ENCODE assay signal across 17 mouse cellular contexts in genomic region chr11:53853665-53854064, GRCm38 (mm10). TPM values are rescaled to one million over a fixed set of nuclear protein-coding genes. Genes with fewer than 3 reads are reported as not detected.
DNase-seq lines count a peak whose midpoint lies in the region; ATAC-seq and TF ChIP-seq lines count a peak whose summit lies in the region.
"Had no signal": no experiment of that assay in that cellular context is flagged by ENCODE, and none has a peak within 500 bp of the region (broad histone marks: within the 10 kb centered on the region; RNA-seq: fewer than 3 reads in every experiment).

No protein-coding gene starts in this region.

- peak overlapping the region; percentile 28 for H3K4me3 ChIP-seq in gastrocnemius, adult 2 months
- no peak overlapping the region for H3K4me3 ChIP-seq in intestine, embryonic 16.5 days (ENCODE audit: low read length)
- no peak overlapping the region for H3K4me3 ChIP-seq in intestine, embryonic 15.5 days (replicated peaks)
- H3K4me3 ChIP-seq in lung, embryonic 15.5 days = no peak overlapping the region
- no peak overlapping the region for H3K4me3 ChIP-seq in stomach, embryonic 14.5 days (ENCODE audit: low read depth, low read length)
- H3K4me3 ChIP-seq: left cerebral cortex, adult 2 months; limb, embryonic 13.5 days; midbrain, embryonic 10.5 days; myocyte had no signal

- TF ChIP-seq CTCF in gastrocnemius, adult 2 months (IDR thresholded peaks at IDR 0.05) = no peak

- no peak overlapping the region for H3K4me2 ChIP-seq in intestine, embryonic 16.5 days (ENCODE audit: low read depth, low read length)
- no peak overlapping the region for H3K4me2 ChIP-seq in intestine, embryonic 15.5 days (replicated peaks)
- H3K4me2 ChIP-seq in lung, embryonic 15.5 days = 0 out of 2 replicates have a peak overlapping the region, but pooled peaks have one; percentile 11
- H3K4me2 ChIP-seq in stomach, embryonic 14.5 days (replicated peaks; ENCODE audit: low read depth, low read length) = no peak overlapping the region
- H3K4me2 ChIP-seq: hindbrain, embryonic 14.5 days; limb, embryonic 13.5 days had no signal

- no peaks in the 10 kb centered on the region for H3K27me3 ChIP-seq in intestine, embryonic 16.5 days (replicated peaks; ENCODE audit: control insufficient read depth, insufficient read depth, low read length)
- no peaks in the 10 kb centered on the region for H3K27me3 ChIP-seq in intestine, embryonic 15.5 days (replicated peaks)
- H3K27me3 ChIP-seq in lung, embryonic 15.5 days = no peaks in the 10 kb centered on the region
- H3K27me3 ChIP-seq in stomach, embryonic 14.5 days (ENCODE audit: control insufficient read depth, insufficient read depth, low read length) = no peaks in the 10 kb centered on the region

- intact Hi-C loops in gastrocnemius, adult 2 months (cut with DNase I) = no loop called here

- H3K27ac ChIP-seq in gastrocnemius, adult 2 months = peak overlapping the region; percentile 77
- H3K27ac ChIP-seq in intestine, embryonic 16.5 days (ENCODE audit: low read length) = 0 out of 2 replicates have a peak overlapping the region, but pooled peaks have one; percentile 25
- H3K27ac ChIP-seq in intestine, embryonic 15.5 days = no peak overlapping the region
- H3K27ac ChIP-seq in lung, embryonic 15.5 days = 0 out of 2 replicates have a peak overlapping the region, but pooled peaks have one; percentile 18
- no peak overlapping the region for H3K27ac ChIP-seq in stomach, embryonic 14.5 days (ENCODE audit: low read length)
- H3K27ac ChIP-seq: hindbrain, embryonic 14.5 days; left cerebral cortex, adult 2 months; limb, embryonic 13.5 days; midbrain, embryonic 10.5 days had no signal

- no peak overlapping the region for H3K9ac ChIP-seq in intestine, embryonic 16.5 days (ENCODE audit: low read depth, low read length)
- H3K9ac ChIP-seq in intestine, embryonic 15.5 days = no peak overlapping the region
- no peak overlapping the region for H3K9ac ChIP-seq in lung, embryonic 15.5 days
- H3K9ac ChIP-seq in stomach, embryonic 14.5 days (replicated peaks; ENCODE audit: low read depth, low read length) = no peak overlapping the region
- H3K9ac ChIP-seq: hindbrain, embryonic 14.5 days; limb, embryonic 13.5 days; liver, postnatal 0 days had no signal

- DNase-seq in gastrocnemius, adult 2 months = peak; percentile 57
- DNase-seq in gastrocnemius, postnatal 4 days (ENCODE audit: low spot score in 2 of 2) = no peak
- no peak for DNase-seq in frontal cortex, postnatal 14 days (ENCODE audit: low spot score in 2 of 2)
- no peak for DNase-seq in left cerebral cortex, adult 9 months (ENCODE audit: low spot score in 2 of 2)
- DNase-seq: cerebellum, postnatal 14 days; kidney, adult 11 months; liver, postnatal 0 days had no signal

- no peaks in the 10 kb centered on the region for H3K9me3 ChIP-seq in intestine, embryonic 16.5 days (ENCODE audit: control insufficient read depth, low read length)
- H3K9me3 ChIP-seq in intestine, embryonic 15.5 days = no peaks in the 10 kb centered on the region
- no peaks in the 10 kb centered on the region for H3K9me3 ChIP-seq in lung, embryonic 15.5 days
- no peaks in the 10 kb centered on the region for H3K9me3 ChIP-seq in stomach, embryonic 14.5 days (ENCODE audit: control insufficient read depth, low read depth, low read length)
- H3K9me3 ChIP-seq: limb, embryonic 13.5 days; midbrain, embryonic 10.5 days had no signal

- no peaks in the 10 kb centered on the region for H3K36me3 ChIP-seq in intestine, embryonic 16.5 days (ENCODE audit: control insufficient read depth, insufficient read depth, low read length)
- H3K36me3 ChIP-seq in intestine, embryonic 15.5 days = no peaks in the 10 kb centered on the region
- no peaks in the 10 kb centered on the region for H3K36me3 ChIP-seq in lung, embryonic 15.5 days
- no peaks in the 10 kb centered on the region for H3K36me3 ChIP-seq in stomach, embryonic 14.5 days (ENCODE audit: control insufficient read depth, insufficient read depth, low read length)
- H3K36me3 ChIP-seq: limb, embryonic 13.5 days; midbrain, embryonic 10.5 days had no signal

- whole genome bisulfite sequencing in intestine, embryonic 16.5 days = 13% methylated on average over 5 of the region's 5 CpGs
- WGBS in intestine, embryonic 15.5 days = 7% methylated on average over 5 of the region's 5 CpGs
- 12% methylated on average over 5 of the region's 5 CpGs for WGBS in lung, embryonic 15.5 days
- 13% methylated on average over 5 of the region's 5 CpGs for WGBS in stomach, embryonic 14.5 days

- H3K4me1 ChIP-seq in intestine, embryonic 16.5 days (ENCODE audit: control insufficient read depth, insufficient read depth, low read length) = peaks cover 12% of the 10 kb centered on the region
- H3K4me1 ChIP-seq in intestine, embryonic 15.5 days (replicated peaks) = peaks cover 13% of the 10 kb centered on the region
- peaks cover 23% of the 10 kb centered on the region for H3K4me1 ChIP-seq in lung, embryonic 15.5 days
- peaks cover 3% of the 10 kb centered on the region; the same call in 1 of the 2 replicates for H3K4me1 ChIP-seq in stomach, embryonic 14.5 days (ENCODE audit: control insufficient read depth, insufficient read depth, low read length)

- ATAC-seq in intestine, embryonic 16.5 days = no peak
- ATAC-seq in intestine, embryonic 15.5 days = no peak
- no peak for ATAC-seq in lung, embryonic 15.5 days (ENCODE audit: borderline replicate concordance, extremely low read depth, low FRiP score, low TSS enrichment)
- ATAC-seq in stomach, embryonic 14.5 days (ENCODE audit: insufficient number of reproducible peaks, insufficient read depth, low FRiP score, low read depth) = peak; percentile 30; the same call in 1 of the 2 replicates
- ATAC-seq: activated CD4-positive, CD25-positive, alpha-beta regulatory T cell, adult 4 months; liver, postnatal 0 days had no signal

RNA-seq across cellular contexts. Expression of gene Gm12216, which starts 5.4 kb away (rescaled TPM):
- total RNA-seq in gastrocnemius, adult 2 months (2021) = 1 to 10 TPM in 1 of 2 experiments, under 1 TPM in 1; 0.87 to 1.4 TPM
- total RNA-seq in gastrocnemius, postnatal 4 days (2021) = 1 to 10 TPM; 3.2 to 4.6 TPM
- polyA plus RNA-seq in intestine, embryonic 16.5 days (2015; fragmentation: Nextera tagmentation; extraction: Ambion mirVana) = 1.7 and 2.4 TPM in 2 replicates
- polyA plus RNA-seq in intestine, embryonic 15.5 days (2015; fragmentation: Nextera tagmentation; extraction: Ambion mirVana) = 1.2 and 1.7 TPM in 2 replicates
- polyA plus RNA-seq in lung, embryonic 15.5 days (2015; fragmentation: Nextera tagmentation; extraction: Ambion mirVana) = 1.0 and 2.5 TPM in 2 replicates
- 1.5 and 4.3 TPM in 2 replicates for polyA plus RNA-seq in stomach, embryonic 14.5 days (2014; fragmentation: Nextera tagmentation; extraction: Ambion mirVana)
- polyA plus RNA-seq: hindbrain, embryonic 14.5 days had no signal

RNA-seq across cellular contexts. Expression of gene Slc22a5, which starts 37.8 kb away (rescaled TPM):
- total RNA-seq in gastrocnemius, adult 2 months (2021) = 10 to 100 TPM in 1 of 2 experiments, 1 to 10 TPM in 1; 7.6 to 11.0 TPM
- 1 to 10 TPM; 8.6 to 8.8 TPM for total RNA-seq in gastrocnemius, postnatal 4 days (2021)
- polyA plus RNA-seq in intestine, embryonic 16.5 days (2015; fragmentation: Nextera tagmentation; extraction: Ambion mirVana) = 13.7 and 18.1 TPM in 2 replicates
- 10.5 and 10.9 TPM in 2 replicates for polyA plus RNA-seq in intestine, embryonic 15.5 days (2015; fragmentation: Nextera tagmentation; extraction: Ambion mirVana)
- 8.0 and 8.9 TPM in 2 replicates for polyA plus RNA-seq in lung, embryonic 15.5 days (2015; fragmentation: Nextera tagmentation; extraction: Ambion mirVana)
- polyA plus RNA-seq in stomach, embryonic 14.5 days (2014; fragmentation: Nextera tagmentation; extraction: Ambion mirVana) = 11.1 and 12.8 TPM in 2 replicates

Comparison
In these comparisons a context has a peak if more than half of its experiments do, and no peak if none do; other contexts are left out.
1. H3K27ac ChIP-seq: peak in gastrocnemius, adult 2 months (single experiment), intestine, embryonic 16.5 days (single experiment) and lung, embryonic 15.5 days (single experiment); none in intestine, embryonic 15.5 days (single experiment) and stomach, embryonic 14.5 days (single experiment).